Mouse (Mus musculus) A20 (cell line): Measurements from ENCODE around the gene Parvb.

Experiments used
- DNase-seq: peaks from one replicate; pipeline ENCODE4 v3.0.0-alpha.2; 2011; ENCODE audit warnings: low read depth, low spot score

Parvb gene

GRCm38 (mm10) chr15:84293590-84293989, 61.7 kb downstream of the Parvb start:
- no peak for DNase-seq

DNA sequence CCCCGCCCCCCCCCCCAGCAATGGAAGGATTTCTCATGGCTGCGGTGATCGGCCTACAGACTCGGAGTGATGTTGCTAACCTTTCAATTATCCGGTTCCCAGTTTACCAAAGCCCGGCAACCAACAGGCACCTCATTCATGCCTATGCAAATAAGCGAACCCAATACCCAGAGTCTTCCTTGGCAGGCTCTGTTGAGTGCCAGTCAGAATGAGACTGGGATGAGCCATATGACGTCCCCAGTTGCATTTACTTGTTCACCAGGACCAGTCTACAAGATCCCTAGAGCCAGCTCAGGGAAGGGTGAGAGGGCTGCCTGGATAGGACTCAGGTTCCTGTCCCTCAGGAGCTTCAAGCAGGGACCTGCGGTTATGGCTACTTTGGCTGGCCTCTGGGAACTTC, 62.5 kb downstream of the Parvb start:
- DNase-seq = no peak

DNA sequence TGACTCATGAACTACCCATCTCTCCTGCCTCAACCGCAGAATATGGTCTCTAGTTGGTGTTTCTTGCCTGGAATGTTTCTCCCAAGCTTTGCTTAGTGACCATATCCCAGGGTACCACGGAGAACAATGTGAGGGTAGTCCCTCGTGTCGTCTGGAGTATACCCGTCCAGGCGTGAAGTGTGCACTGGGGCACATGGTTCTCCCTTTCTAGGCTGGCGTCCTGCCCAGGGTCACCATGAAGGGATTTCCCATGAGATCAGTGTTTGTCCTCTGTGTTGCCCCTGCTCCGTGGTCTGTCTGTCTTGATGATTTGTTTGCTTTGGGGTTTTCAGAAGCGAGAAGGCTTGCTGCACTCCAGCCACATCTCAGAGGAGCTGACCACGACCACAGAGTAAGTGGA, 63.4 kb downstream of the Parvb start:
- DNase-seq = no peak

GRCm38 (mm10) chr15:84297454-84297853, 65.6 kb downstream of the Parvb start:
- DNase-seq = no peak

GRCm38 (mm10) chr15:84298804-84299370, 67.0 kb downstream of the Parvb start:
- DNase-seq = peak; percentile 68

DNA sequence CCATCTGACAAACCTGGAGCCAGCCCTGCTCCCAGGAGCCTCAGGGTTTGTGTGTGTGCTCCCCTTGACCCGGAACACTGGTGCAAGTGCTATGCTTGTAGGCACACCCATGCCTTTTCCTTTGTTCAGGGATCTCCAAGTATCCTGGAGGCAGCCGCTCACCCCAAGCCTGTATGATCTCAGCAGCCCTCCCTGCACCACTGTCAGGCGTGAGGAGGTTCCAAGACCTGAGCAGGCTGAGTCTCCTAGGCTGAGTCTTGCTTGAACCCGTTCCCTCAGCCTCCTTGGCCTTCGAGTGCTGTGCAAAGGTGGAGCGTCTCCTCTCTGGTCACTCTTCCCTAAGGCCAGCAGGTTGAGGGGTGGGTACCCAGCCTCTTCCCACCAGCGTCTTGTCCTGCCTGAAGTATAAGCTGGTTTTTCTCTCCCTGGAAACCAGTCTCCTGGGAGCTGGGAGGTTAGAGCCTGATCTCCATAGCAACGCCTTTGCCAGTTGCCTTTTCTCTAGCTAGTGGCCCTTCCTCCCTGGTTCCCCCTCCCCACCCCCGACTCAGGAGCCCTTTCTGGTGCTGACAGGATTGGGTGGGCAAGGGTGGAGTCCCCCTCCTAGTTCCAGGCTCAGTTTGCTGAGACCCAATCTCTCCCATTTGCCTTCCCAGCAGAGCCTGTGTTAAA, 68.0 kb downstream of the Parvb start:
- no peak for DNase-seq

DNA sequence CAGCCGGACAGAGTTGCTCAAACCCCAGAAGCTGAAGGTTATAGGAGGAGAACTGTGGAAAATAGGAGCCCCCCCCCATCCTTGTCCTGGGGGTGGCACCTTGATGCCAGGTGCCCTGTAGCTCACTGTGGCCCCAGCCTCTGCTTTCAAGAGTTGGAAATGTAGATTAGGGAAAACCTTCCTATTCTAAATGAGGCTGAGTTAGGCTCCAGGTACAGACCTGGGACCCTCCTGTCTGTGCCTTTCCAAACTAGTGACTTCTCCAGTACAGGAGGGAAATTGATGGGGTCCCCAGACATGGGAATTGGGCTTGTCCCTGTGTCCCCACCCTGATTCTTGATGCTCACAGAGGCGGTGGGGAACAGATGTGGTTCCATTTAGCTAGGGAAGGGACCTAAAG, 68.7 kb downstream of the Parvb start:
- DNase-seq = no peak

DNA sequence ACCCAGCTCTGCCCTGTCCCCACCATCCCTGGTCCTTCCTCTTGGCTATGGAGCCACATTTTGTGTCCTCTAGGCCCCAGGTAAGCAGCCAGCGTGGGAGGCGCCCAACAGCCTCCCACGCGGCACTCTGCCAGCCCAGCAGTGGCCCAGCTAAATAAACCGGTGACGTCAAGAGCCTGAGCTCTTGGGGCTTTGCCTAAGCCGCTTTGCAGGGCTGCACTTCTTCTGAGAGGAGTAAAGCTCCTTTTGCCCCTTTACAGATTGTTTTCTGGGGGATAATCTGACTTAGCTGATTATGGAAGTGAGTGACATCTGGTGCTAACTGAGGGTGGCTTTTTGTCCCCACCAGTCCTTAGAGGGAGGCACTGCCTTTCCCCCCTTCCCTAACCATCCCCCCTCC, 69.2 kb downstream of the Parvb start:
- DNase-seq = no peak

DNA sequence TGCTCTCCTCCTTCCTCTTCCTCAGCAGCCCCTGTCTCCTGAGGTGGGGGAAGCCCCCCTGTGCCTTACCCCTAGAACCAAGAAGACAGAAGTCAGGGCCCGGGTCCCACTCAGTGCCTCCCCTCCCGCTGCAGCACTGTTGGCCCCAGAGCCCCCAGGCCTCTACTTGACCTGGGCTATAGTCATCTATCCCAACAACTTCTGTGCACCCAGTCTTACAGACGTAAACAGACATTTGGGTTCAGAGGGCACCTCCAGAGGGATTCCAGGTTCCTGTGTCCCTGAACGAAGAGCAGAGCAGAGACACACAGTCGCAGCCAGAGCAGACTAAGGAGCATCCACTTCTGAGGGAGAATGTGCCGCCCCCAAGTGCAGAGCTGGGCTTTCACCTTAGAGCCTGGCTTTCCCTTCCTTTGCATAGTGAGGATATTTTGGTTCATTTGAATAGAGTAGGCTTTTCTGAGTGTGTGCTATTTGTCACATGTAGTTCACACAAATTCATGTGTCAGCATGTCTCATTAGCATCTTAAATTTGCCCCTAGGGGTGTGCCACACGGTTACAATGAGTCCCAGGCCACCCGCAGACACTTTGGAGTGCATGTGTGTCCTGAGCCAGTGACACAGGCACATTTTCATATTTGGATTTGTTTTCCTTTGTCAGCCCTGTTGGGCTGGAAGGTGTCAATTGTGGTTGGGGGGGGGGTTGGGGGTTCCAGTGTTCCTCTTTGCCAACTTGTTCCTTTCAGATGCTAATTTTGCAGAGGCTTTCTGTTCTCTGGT, 70.0 kb downstream of the Parvb start:
- peak; percentile 27 for DNase-seq

GRCm38 (mm10) chr15:84303264-84303663, 71.4 kb downstream of the Parvb start:
- no peak for DNase-seq

- DNase-seq = no peak
Observed at GRCm38 (mm10) chr15:84305333-84305732, 73.5 kb downstream of the Parvb start.

DNA sequence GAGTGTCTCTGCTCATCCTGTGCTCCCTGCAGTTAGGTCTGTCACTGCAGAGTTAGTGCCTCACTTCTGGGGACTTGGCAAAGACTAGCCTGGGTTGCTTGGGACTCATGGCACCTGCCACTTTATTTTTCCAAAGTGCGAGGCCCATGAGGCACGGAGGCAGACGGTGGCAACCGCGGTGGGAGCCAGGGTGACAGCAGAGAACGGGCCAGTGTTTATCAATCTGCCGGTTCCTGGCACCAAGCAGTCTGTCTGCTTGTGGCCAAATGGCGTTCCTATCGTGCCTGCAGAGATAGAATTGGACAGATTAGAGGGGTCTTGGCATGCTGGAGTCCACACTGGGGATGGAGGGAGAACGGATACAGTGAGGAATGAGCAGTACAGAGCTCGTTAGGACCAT, 78.4 kb downstream of the Parvb start:
- no peak for DNase-seq

DNA sequence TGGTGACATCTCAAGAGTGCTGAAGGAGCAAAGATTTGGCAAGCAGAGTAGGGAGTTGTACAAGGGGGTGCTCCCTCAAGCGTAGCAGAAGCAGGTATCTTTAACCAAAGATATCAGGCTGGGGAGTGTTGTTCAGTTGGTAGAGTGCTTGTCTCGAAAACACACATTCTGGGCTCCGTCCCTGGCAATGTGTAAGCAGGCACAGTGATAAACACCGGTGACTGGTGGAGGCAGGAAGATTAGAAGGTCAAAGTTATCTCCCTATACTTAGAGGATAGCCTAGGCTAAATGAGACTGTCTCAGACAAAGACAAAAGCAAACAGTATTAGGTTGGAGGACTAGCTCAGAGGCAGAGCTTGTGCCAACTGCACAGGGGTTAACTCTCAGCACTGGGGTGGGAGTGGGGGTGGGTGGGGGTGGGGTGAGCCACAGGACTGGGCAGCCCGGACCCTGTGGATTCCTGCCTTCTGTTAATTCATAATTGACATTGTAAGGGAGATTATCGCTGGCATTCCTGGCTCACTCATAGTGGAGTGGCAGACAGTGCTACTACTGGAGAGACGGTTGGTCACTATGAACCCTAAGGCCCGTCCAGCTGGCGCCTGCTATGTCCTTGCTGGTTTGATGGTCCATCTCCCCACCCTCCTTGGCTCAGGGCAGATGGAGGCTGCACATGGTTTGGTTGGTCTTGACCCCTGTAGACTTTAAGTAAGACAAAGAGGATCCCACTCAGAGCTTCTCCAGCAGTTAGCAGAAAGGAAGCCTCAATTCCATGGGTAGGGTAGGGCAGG, 79.6 kb downstream of the Parvb start:
- DNase-seq = no peak

DNA sequence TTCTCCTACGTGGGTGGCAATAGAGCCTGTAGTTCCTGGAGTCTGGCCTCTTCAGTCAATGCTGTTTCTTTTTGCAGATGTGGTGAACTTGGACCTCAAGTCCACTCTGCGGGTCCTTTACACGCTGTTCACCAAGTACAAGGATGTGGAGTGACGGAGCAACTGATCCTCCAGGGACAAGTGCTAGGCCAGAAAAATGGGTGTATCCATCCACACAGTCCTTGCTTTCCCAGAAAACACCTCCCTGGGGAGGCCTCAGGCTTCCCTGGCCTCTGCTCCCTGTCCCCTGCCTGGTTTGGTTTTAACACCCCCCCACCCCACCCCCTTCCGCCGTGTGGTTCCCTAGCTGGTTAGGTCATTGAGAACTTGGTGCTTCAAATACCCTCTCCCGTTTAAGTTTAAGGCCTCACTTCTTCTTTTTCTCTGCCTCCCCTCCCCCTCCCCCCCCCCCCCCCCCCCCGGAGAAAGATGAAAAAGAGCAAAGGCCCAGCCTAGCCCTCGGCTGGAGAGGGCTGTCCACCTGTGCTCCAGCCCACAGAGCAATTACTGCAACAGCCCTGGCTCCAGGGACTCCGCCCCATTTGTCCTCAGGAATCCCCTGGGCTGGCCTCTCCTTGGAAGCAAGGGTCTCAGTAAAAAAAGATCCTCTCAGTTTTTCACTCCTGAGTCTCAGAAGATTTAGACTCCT, 81.2 kb downstream of the Parvb start:
- peak; percentile 84 for DNase-seq

DNA sequence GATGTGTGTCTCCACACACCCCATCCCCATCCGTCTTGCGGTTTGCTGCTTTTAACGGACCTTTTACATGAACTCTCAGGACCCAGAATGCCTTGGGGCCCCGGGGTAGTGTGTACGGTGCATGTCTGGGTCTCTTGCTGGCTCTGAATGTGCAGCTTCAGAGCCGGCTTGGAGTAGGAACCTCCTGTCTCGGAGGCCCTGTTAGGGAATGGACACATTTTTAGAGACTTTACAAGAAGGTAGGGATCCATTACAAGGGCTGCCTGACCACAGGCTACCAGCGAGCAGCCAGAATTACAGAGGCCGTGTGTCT, 81.7 kb downstream of the Parvb start:
- DNase-seq = no peak

DNA sequence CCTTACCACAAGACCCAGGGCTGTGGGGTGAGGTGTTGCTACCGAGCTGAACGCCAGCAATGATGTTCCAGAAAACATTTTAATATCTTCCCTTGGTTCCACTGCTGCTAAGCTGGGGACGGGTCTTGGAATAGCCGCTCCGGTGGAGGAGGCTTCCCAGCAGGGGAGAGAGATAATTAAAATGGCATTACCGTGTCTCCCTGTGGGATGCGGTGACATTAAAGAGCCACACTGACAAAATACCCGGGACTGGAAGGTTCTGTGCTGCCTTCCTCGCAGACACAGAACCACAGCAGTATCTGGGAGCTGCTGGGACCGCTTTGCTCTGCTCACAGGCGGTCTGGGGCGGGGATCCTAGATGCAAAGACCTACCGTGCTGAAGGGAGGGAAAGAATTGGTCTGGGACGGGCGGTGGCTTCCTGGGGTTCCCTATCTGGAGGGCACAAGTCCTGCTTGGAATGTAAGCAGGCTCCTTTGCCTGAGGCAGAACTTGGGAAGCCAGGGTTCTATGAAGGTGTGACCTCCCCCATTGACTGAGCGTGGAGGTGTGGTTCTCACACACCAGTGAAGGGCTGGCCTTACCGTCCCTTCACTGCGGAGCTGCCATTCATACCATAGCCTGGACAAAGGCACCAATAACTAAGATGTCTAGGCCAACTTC, 82.7 kb downstream of the Parvb start:
- no peak for DNase-seq

DNA sequence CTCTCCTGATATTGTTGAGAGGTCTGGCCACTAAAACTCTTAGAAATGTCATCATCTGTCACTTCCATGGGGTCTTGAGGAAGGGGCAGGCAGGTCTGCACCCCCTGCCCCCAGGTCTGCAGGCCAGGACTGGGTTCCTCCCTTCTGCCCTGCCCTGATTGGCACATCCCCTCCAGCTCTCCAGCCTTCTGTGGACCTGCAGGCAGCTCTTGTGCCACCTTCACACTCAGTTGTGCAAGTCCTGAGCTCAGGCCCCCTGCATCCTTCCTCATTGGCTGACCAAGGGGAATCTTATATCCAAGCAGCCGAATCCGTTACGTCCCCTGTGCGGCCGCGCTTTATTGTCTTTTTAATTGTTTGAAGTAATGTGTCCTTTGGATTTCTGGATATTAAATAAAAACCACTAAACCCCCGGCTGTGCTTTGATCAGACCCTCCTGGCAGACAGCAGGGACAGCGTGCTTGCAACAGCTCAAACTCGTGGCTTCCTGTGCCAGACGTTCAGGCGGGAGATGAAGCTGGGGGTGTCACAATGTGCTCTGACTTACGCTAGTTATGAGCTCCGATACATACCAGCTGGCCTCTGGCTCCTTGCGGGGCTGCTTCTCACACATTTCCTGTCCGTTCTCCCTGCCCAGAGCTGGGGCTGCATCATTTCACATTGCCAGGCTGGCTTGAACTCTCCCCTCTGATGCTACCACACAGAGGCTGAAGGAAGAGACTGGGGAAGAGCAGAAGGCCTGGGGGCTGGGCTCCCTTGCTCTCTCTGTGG, 83.6 kb downstream of the Parvb start:
- DNase-seq = no peak

DNA sequence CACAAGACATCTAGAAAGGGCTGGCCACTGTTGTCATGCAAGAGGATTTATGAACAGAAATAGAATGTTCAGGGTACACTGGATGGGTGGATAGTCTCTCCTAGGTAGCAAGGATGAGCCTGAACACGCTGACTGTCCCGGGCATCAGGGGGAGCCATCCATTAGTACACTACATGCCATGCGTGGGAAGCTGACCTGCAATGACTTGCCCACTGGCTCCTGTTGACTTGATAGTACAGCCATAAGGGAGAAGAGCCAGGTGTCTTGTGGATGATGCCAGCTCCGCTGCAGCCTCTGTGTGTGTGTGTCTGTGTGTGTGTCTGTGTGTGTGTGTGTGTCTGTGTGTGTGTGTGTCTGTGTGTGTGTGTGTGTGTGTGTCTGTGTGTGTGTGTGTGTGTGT, 87.5 kb downstream of the Parvb start:
- no peak for DNase-seq

DNA sequence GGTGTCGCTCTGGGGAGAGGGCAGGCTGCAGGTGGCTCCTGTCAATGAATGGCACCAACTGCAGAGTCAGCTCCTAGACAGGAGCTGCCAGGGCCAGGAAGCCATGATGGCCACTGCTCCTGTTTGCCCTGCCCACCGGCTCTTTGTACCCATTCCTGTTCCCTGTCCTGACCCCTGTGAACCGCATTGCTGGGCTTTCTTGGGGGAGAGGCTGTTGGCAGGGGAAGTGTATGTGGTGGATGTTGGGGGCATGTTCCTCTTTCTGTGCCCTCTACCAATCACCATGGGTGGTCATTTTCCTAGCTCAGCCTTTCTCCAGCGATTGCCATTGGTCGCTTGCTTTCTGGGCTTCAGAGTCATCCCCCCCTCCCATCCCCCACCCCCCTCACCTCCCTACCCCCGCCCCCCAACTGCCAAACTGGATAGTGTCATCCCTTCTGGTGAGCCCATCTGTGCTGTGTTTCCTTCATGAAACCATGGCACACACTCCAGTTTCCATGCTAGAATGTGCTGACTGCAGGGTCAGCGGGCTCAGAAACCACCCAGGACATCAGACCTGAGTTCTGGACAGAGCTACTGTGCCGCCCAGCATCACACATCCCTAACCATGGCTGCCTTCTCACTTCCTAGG, 89.8 kb downstream of the Parvb start:
- DNase-seq = no peak
